Mouse (Mus musculus): ENCODE results near the gene Noc2l.
A peak's percentile ranks its signal among the peaks of the same experiment; 100 is the strongest.

Noc2l gene

GRCm38 (mm10) chr4:156235808-156236533, at the start of gene Noc2l:
Gene Noc2l (plus strand): TSS chr4:156236010.
- DNase-seq = peak; percentile 96

GRCm38 (mm10) chr4:156188162-156188810, 47.5 kb upstream of the Noc2l start:
- no peak for DNase-seq

- DNase-seq = peak; percentile 82
Measured at GRCm38 (mm10) chr4:156188811-156189323, 46.9 kb upstream of the Noc2l start.

GRCm38 (mm10) chr4:156192421-156193199, 43.2 kb upstream of the Noc2l start:
- DNase-seq = no peak

GRCm38 (mm10) chr4:156193200-156193590, 42.6 kb upstream of the Noc2l start:
- no peak for DNase-seq

DNA sequence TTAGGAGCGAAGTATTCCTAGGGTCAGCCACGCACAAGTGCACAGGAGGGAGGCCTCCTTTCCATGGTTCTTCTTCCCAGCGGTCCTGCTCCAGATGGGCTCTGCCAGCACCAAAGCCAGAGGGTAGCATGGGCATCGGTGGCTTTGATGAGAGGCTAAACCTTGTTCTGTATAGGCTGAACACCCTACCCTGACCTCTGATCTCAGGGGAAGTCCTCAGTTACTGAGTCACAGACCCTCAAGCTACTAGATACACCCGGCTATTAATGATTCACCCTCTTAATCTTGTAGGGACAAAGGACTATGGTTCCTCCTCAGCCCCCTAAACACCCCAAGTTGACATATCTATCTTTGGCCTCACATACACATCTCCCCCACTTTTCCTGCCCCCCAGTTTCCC, 41.9 kb upstream of the Noc2l start:
- DNase-seq = no peak

DNA sequence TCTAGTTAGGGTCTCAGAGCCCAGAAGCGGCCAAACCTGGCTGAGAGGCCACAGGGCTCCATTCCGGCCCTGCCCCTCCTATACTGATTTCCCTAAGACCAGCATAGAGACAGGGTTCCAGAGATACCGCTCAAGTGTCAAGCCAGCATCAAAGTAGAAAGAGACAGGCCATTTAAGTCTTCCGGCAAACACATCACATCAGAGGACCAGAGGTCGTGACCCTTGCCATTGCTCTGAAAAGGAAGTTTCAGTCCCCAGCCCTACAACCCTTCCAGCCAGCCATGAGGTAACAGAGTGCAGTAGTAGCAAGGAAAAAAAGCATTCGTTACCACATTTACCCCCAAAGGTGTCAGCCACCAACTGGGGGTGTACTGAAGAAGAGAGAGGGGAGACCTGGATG, 41.5 kb upstream of the Noc2l start:
- DNase-seq = no peak

DNA sequence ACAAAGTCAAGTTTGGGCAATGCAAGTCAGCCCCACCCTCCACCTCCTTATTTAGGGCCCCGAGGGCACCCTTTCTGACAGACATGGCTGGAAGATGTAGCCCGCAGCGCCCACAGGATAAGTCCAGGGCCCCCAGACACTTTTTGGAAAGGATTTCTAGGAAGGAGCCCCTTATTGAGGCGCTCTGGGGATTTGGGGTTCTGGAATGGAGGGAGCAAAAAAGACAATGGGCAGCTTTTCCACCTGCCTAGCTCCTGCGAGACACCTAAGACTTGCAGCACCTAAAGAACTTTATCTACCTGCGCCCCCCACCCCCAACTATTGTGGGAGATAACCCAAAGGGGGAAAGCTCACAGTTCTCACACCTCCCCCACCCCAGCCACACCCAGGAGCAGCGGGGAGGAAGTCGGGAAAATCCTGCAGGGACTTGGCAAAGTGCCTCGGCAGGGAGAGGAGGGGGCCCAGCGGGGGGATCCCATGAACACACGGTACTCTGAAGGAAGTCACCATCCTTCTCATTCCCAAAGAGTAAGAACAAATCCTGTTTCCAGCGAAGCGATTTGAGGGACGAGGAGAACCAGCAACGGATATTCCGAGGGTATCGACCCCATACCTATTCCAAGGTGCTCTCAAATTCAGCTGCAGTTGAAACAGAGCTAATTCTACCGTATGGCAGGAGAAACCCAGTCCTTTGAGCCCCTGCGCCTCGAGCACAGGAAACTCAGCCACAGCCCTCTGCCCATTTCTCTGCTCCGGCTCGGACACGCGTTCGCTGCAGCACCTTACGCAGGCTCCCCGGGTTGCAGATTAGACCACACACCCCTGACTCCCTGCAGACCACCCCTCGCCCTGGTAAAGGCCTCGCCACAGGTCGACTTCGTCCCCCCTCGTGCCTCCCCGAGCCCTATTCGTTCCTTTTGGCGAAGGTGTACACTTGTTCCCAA, 39.6 kb upstream of the Noc2l start:
- DNase-seq = peak; percentile 79

GRCm38 (mm10) chr4:156197131-156197828, 38.5 kb upstream of the Noc2l start, which contains the start of gene Agrn:
Gene Agrn (minus strand): TSS chr4:156197488.
- DNase-seq = peak; percentile 79

- peak; percentile 95 for DNase-seq
Measured at GRCm38 (mm10) chr4:156197829-156198205, 38.0 kb upstream of the Noc2l start.

DNA sequence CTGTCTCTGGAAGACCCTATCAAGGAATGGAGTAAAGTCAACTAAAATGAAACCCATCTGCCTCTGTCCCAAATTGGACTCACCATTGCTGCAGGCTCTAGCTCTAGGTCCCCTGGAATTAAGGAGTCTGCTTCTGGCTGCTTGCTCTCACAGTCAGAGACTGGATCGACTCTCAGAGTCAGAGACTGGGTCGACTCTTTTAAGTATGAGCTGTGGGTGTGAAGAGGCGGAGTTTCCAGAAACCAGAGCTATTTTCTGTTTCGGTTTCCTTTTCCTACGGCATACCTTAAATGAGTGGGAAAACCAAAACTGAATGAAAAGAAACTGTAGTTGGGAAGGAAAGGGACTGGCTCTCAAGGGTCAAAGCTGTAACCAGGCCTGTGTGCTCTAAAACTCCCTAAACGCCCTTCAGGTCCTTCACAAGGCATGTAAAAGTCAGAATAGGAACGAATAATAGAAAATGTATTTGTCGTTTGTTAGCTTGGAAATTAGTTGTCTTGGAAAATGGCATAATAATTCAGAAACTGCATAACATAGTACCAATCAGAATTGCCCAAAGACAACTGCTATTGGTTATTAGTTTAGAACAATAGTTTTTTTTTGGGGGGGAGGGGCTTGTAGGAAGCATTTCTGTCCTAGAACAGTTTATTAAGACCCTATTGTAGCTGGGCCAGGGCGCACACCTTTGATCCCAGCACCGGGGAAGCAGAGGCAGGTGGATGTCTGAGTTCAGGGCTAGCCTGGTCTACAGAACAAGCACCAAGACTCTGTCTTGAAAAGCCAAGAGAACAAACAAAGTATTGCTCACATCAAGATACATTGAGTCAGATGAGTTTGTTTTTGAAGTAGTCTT, 35.0 kb upstream of the Noc2l start, which contains the start of gene Isg15:
Isg15 (minus strand) TSS at position 196 of the 853 bp plus-strand sequence.
- no peak for DNase-seq

- DNase-seq = no peak
Measured at GRCm38 (mm10) chr4:156202462-156202893, 33.3 kb upstream of the Noc2l start.

GRCm38 (mm10) chr4:156203001-156203412, 32.8 kb upstream of the Noc2l start, which contains the start of gene AW011738:
Gene AW011738 (plus strand): TSS chr4:156203304.
- DNase-seq = peak; percentile 86

GRCm38 (mm10) chr4:156203413-156204131, 32.2 kb upstream of the Noc2l start:
- DNase-seq = peak; percentile 64

DNA sequence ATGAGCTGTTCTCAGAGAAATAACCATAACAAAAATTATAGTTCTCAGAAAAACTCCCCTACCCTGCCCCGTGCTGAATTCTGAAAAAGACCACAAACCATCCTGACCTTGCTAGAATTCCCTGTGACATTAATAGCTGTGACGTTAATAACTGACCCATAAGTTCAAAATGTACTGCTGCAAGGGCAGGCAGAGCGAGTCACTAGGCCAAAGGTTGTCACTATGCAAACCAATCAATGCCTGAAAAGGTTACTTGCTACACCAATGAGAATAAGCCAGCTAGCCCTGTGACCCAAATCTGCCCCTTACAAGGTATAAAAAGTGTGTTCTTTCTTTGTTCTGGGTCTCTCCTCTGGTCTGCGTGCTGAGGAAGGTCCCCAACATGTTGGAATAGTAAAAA, 26.9 kb upstream of the Noc2l start:
- DNase-seq = no peak

- DNase-seq = no peak
Measured at GRCm38 (mm10) chr4:156209963-156210635, 25.7 kb upstream of the Noc2l start.

DNA sequence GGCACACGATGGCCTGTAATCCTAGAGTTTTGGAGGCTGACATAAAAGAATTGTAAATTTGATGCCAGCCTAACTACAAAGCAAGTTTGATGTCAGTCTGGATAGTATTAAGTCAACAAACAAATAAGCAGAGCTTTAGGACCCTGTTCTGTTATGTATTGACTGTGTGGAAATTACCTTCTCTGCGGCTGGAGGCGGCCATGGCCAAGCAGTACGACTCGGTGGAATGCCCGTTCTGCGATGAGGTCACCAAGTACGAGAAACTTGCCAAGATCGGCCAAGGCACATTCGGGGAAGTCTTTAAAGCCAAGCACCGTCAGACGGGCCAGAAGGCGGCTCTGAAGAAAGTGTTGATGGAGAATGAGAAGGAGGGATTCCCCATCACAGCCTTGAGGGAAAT, 22.7 kb upstream of the Noc2l start:
- DNase-seq = no peak

- DNase-seq = no peak
Measured at GRCm38 (mm10) chr4:156215649-156216048, 20.2 kb upstream of the Noc2l start, which contains the start of gene Perm1. Gene Perm1 (plus strand): TSS chr4:156215868.

GRCm38 (mm10) chr4:156216196-156216595, 19.6 kb upstream of the Noc2l start:
- DNase-seq = no peak
